ENCODE assay signal across 8 mouse cellular contexts in genomic region chr8:71629096-71629697, GRCm38 (mm10). TPM values are rescaled to one million over a fixed set of nuclear protein-coding genes. Genes with fewer than 3 reads are reported as not detected.
A peak's percentile ranks its signal among the peaks of the same experiment; 100 is the strongest.
DNase-seq lines count a peak whose midpoint lies in the region; ATAC-seq and TF ChIP-seq lines count a peak whose summit lies in the region.

No protein-coding gene starts in this region.

- peak; percentile 82 for DNase-seq in ES-E14 (ENCODE audit: low read depth, low spot score)
- DNase-seq in cerebellum, adult 2 months: peak; percentile 87 to 88
- peak; percentile 95 for DNase-seq in forebrain, postnatal 0 days
- DNase-seq in layer of hippocampus, adult 9-10 months (ENCODE audit: low spot score): peak; percentile 81
- DNase-seq in ovary, postnatal 10 days (ENCODE audit: low spot score): peak; percentile 91
- peak; percentile 85 to 93 for DNase-seq in thymus, postnatal 10 days (ENCODE audit: low spot score in 2 of 2)

- H3K4me2 ChIP-seq in forebrain, postnatal 0 days (ENCODE audit: low read depth): peak overlapping the region; percentile 96
- peak overlapping the region; percentile 96 for H3K4me2 ChIP-seq in lung, embryonic 16.5 days (ENCODE audit: low read depth, low read length)

- in situ Hi-C loops in ES-E14 (cut with MboI; ENCODE audit: low sequenced_read_pairs in 2 of 2, unreplicated experiment in 2 of 2): no loop called here

- peak overlapping the region; percentile 78 for H3K9ac ChIP-seq in ES-E14 (ENCODE audit: insufficient read depth, low read depth, low read length, poor library complexity, severe bottlenecking)
- H3K9ac ChIP-seq in forebrain, postnatal 0 days: peak overlapping the region; percentile 64
- H3K9ac ChIP-seq in lung, embryonic 16.5 days (ENCODE audit: low read length): peak overlapping the region; percentile 76

- H3K4me3 ChIP-seq in ES-E14 (ENCODE audit: insufficient read depth in 1 of 2, low read depth in 1 of 2, low read length in 2 of 2, poor library complexity in 1 of 2, severe bottlenecking in 1 of 2): peak overlapping the region; percentile 60 to 82
- peak overlapping the region; percentile 41 for H3K4me3 ChIP-seq in cerebellum, adult 2 months (replicated peaks; ENCODE audit: insufficient read depth, low read depth, low read length)
- peak overlapping the region; percentile 45 for H3K4me3 ChIP-seq in forebrain, postnatal 0 days (ENCODE audit: low read depth, low read length)
- peak overlapping the region; percentile 59 for H3K4me3 ChIP-seq in lung, embryonic 16.5 days (ENCODE audit: low read length)

- peak; percentile 87 for ATAC-seq in forebrain, postnatal 0 days
- ATAC-seq in hematopoietic stem cell, adult 5-6 weeks (replicated peaks in 1 of 2; ENCODE audit: insufficient read depth in 1 of 2, low FRiP score in 2 of 2, low TSS enrichment in 1 of 2, low read depth in 1 of 2, poor library complexity in 2 of 2, severe bottlenecking in 2 of 2): peak; percentile 54 to 67
- ATAC-seq in lung, embryonic 16.5 days (ENCODE audit: low read depth): peak; percentile 91

- peak; percentile 40; the same call in 1 of the 2 replicates for TF ChIP-seq CTCF in cerebellum, adult 2 months (IDR thresholded peaks at IDR 0.05; ENCODE audit: borderline replicate concordance, insufficient read depth, low read depth, low read length)
- peak; percentile 75 for TF ChIP-seq CTCF in forebrain, postnatal 0 days (IDR thresholded peaks at IDR 0.05; ENCODE audit: low read depth)

- peaks cover 2 to 39% of the 10 kb centered on the region in 2 experiments; a peak in 3 of 4 replicates for H3K4me1 ChIP-seq in ES-E14 (ENCODE audit: control insufficient read depth in 2 of 2, insufficient read depth in 2 of 2, low read length in 2 of 2, poor library complexity in 1 of 2)
- no peaks in the 10 kb centered on the region; the same call in 1 of the 2 replicates for H3K4me1 ChIP-seq in cerebellum, adult 2 months (ENCODE audit: control insufficient read depth, insufficient read depth, low read length)
- peaks cover 9% of the 10 kb centered on the region for H3K4me1 ChIP-seq in forebrain, postnatal 0 days (ENCODE audit: insufficient read depth)
- H3K4me1 ChIP-seq in lung, embryonic 16.5 days (replicated peaks; ENCODE audit: control insufficient read depth, insufficient read depth, low read length): peaks cover 23% of the 10 kb centered on the region

- TF ChIP-seq POLR2A in cerebellum, adult 2 months (IDR thresholded peaks at IDR 0.05; ENCODE audit: borderline replicate concordance, insufficient read depth, low read length): 0 out of 2 replicates have a peak, but pooled peaks have one; percentile 10

- peak overlapping the region; percentile 16; the same call in 1 of the 2 replicates for H3K27ac ChIP-seq in ES-E14 (ENCODE audit: insufficient read depth, low read depth, low read length, poor library complexity, severe bottlenecking)
- no peak overlapping the region for H3K27ac ChIP-seq in cerebellum, adult 2 months (ENCODE audit: insufficient read depth, low read length)
- peak overlapping the region; percentile 82 for H3K27ac ChIP-seq in forebrain, postnatal 0 days (ENCODE audit: low read depth, low read length)
- H3K27ac ChIP-seq in lung, embryonic 16.5 days (ENCODE audit: low read length): peak overlapping the region; percentile 77

- 10% methylated on average over 55 of the region's 55 CpGs for WGBS in cerebellum, adult 2 months
- 3% methylated on average over 55 of the region's 55 CpGs for WGBS in forebrain, postnatal 0 days
- under 1% methylated on average over 54 of the region's 55 CpGs for WGBS in lung, embryonic 16.5 days

- H3K9me3 ChIP-seq in ES-E14 (ENCODE audit: control insufficient read depth, insufficient read depth, low read depth, low read length): no peaks in the 10 kb centered on the region
- H3K9me3 ChIP-seq in forebrain, postnatal 0 days (ENCODE audit: low read length): no peaks in the 10 kb centered on the region
- H3K9me3 ChIP-seq in lung, embryonic 16.5 days (ENCODE audit: control insufficient read depth, low read length): no peaks in the 10 kb centered on the region; the same call in 1 of the 2 replicates

- no peaks in the 10 kb centered on the region for H3K27me3 ChIP-seq in cerebellum, adult 2 months (ENCODE audit: control insufficient read depth, insufficient read depth, low read length)
- no peaks in the 10 kb centered on the region for H3K27me3 ChIP-seq in forebrain, postnatal 0 days (ENCODE audit: insufficient read depth, low read length)
- H3K27me3 ChIP-seq in lung, embryonic 16.5 days (ENCODE audit: control insufficient read depth, insufficient read depth, low read depth, low read length): peaks cover 8% of the 10 kb centered on the region; the same call in 1 of the 2 replicates

- peaks cover 10% of the 10 kb centered on the region for H3K36me3 ChIP-seq in ES-E14 (ENCODE audit: control insufficient read depth, insufficient read depth, low read length, poor library complexity, severe bottlenecking)
- peaks cover 31% of the 10 kb centered on the region for H3K36me3 ChIP-seq in forebrain, postnatal 0 days (ENCODE audit: insufficient read depth)
- H3K36me3 ChIP-seq in lung, embryonic 16.5 days (ENCODE audit: control insufficient read depth, insufficient read depth, low read length): peaks cover 4% of the 10 kb centered on the region; the same call in 1 of the 2 replicates

TF ChIP-seq in ES-E14, 5 proteins besides CTCF, POLR2A, EP300 and RAD21:
- no peak for TF ChIP-seq MAFK (IDR thresholded peaks at IDR 0.05; ENCODE audit: insufficient read depth, low read depth, low read length)
- TF ChIP-seq ZNF384 (IDR thresholded peaks at IDR 0.05; ENCODE audit: low read depth, low read length): no peak
- TF ChIP-seq HCFC1 (IDR thresholded peaks at IDR 0.05; ENCODE audit: borderline replicate concordance, insufficient read depth, low read length): peak; percentile 67; the same call in 1 of the 2 replicates
TF ChIP-seq in ES-E14: peak in this region for 1.

RNA-seq across cellular contexts. Expression of gene Colgalt1, which starts 18.4 kb away (rescaled TPM):
- total RNA-seq in ES-E14 (2012; rRNA removed): 126 and 186 TPM in 2 replicates
- polyA plus RNA-seq in cerebellum, adult 2 months (2012; rRNA removed): 74.1 and 77.6 TPM in 2 replicates
- 84.3 and 85.6 TPM in 2 replicates for total RNA-seq in forebrain, postnatal 0 days (2014; rRNA removed)
- 58.4 and 59.6 TPM in 2 replicates for polyA plus RNA-seq in forebrain, postnatal 0 days (2015; fragmentation: Nextera tagmentation; extraction: Ambion mirVana)
- 53.6 and 78.4 TPM in 2 replicates for total RNA-seq in hematopoietic stem cell, adult 5-6 weeks (2017)
- 70.3 and 72.9 TPM in 2 replicates for polyA plus RNA-seq in lung, embryonic 16.5 days (2015; fragmentation: Nextera tagmentation; extraction: Ambion mirVana)

RNA-seq across cellular contexts. Expression of gene Fam129c, which starts 31.7 kb away (rescaled TPM):
- total RNA-seq in ES-E14 (2012; rRNA removed): 9.0 and 15.2 TPM in 2 replicates
- polyA plus RNA-seq in cerebellum, adult 2 months (2012; rRNA removed): 3.4 and 3.7 TPM in 2 replicates
- total RNA-seq in forebrain, postnatal 0 days (2014; rRNA removed): 3.4 and 11.1 TPM in 2 replicates
- polyA plus RNA-seq in forebrain, postnatal 0 days (2015; fragmentation: Nextera tagmentation; extraction: Ambion mirVana): 2.0 and 2.8 TPM in 2 replicates
- 1.0 and 9.7 TPM in 2 replicates for total RNA-seq in hematopoietic stem cell, adult 5-6 weeks (2017)
- 2.7 and 3.7 TPM in 2 replicates for polyA plus RNA-seq in lung, embryonic 16.5 days (2015; fragmentation: Nextera tagmentation; extraction: Ambion mirVana)

RNA-seq across cellular contexts. Expression of gene Pgls, which starts 37.2 kb away (rescaled TPM):
- total RNA-seq in ES-E14 (2012; rRNA removed): 95.6 and 124 TPM in 2 replicates
- 42.5 and 42.8 TPM in 2 replicates for polyA plus RNA-seq in cerebellum, adult 2 months (2012; rRNA removed)
- total RNA-seq in forebrain, postnatal 0 days (2014; rRNA removed): 248 and 264 TPM in 2 replicates
- polyA plus RNA-seq in forebrain, postnatal 0 days (2015; fragmentation: Nextera tagmentation; extraction: Ambion mirVana): 262 and 318 TPM in 2 replicates
- total RNA-seq in hematopoietic stem cell, adult 5-6 weeks (2017): 51.4 and 93.2 TPM in 2 replicates
- polyA plus RNA-seq in lung, embryonic 16.5 days (2015; fragmentation: Nextera tagmentation; extraction: Ambion mirVana): 202 and 218 TPM in 2 replicates

RNA-seq across cellular contexts. Expression of gene Unc13a, which starts 42.4 kb away (rescaled TPM):
- total RNA-seq in ES-E14 (2012; rRNA removed): 3.0 and 9.1 TPM in 2 replicates
- polyA plus RNA-seq in cerebellum, adult 2 months (2012; rRNA removed): 97.3 and 110 TPM in 2 replicates
- 84.8 and 89.2 TPM in 2 replicates for total RNA-seq in forebrain, postnatal 0 days (2014; rRNA removed)
- 14.2 and 18.8 TPM in 2 replicates for polyA plus RNA-seq in forebrain, postnatal 0 days (2015; fragmentation: Nextera tagmentation; extraction: Ambion mirVana)
- total RNA-seq in hematopoietic stem cell, adult 5-6 weeks (2017): 2.6 and 3.6 TPM in 2 replicates
- polyA plus RNA-seq in lung, embryonic 16.5 days (2015; fragmentation: Nextera tagmentation; extraction: Ambion mirVana): 0.67 and 0.68 TPM in 2 replicates

RNA-seq across cellular contexts. Expression of gene Jak3, which starts 46.9 kb away (rescaled TPM):
- total RNA-seq in ES-E14 (2012; rRNA removed): 19.0 and 27.3 TPM in 2 replicates
- polyA plus RNA-seq in cerebellum, adult 2 months (2012; rRNA removed): 3.6 and 3.9 TPM in 2 replicates
- total RNA-seq in forebrain, postnatal 0 days (2014; rRNA removed): 5.2 and 7.3 TPM in 2 replicates
- polyA plus RNA-seq in forebrain, postnatal 0 days (2015; fragmentation: Nextera tagmentation; extraction: Ambion mirVana): 2.8 and 4.4 TPM in 2 replicates
- total RNA-seq in hematopoietic stem cell, adult 5-6 weeks (2017): 32.8 and 34.1 TPM in 2 replicates
- polyA plus RNA-seq in lung, embryonic 16.5 days (2015; fragmentation: Nextera tagmentation; extraction: Ambion mirVana): 8.9 and 9.1 TPM in 2 replicates
